Mouse (Mus musculus) hindbrain, embryonic 15.5 days (tissue): ENCODE results near the gene Lamb3. TPM values are rescaled to one million over a fixed set of nuclear protein-coding genes. Genes with fewer than 3 reads are reported as not detected.

Experiments used
- ATAC-seq: fragments of 200-750 bp; cut with Nextera tagmentation; 2 replicates; pipeline ENCODE4 v1.8.0; 2017; ENCODE audit warnings: low read depth, moderate number of reproducible peaks, moderate TSS enrichment; ENCODE audit not compliant: low FRiP score
- H3K27ac ChIP-seq: fragments of 300-500 bp; sonication (generic); replicated peaks from 2 replicates; pipeline ENCODE4 v1.5.1; 2015; ENCODE audit warnings: mild to moderate bottlenecking, inconsistent platforms
- H3K27me3 ChIP-seq: fragments of 300-500 bp; sonication (generic); 2 replicates; pipeline ENCODE4 v1.6.1; 2015; ENCODE audit warnings: control low read depth, inconsistent platforms
- H3K36me3 ChIP-seq: fragments of 300-500 bp; sonication (generic); 2 replicates; pipeline ENCODE4 v1.6.1; 2015; ENCODE audit warnings: control low read depth, inconsistent platforms
- H3K4me1 ChIP-seq: fragments of 300-500 bp; sonication (generic); replicated peaks from 2 replicates; pipeline ENCODE4 v1.6.1; 2015; ENCODE audit warnings: control low read depth, inconsistent platforms
- H3K4me2 ChIP-seq: fragments of 300-500 bp; sonication (generic); 2 replicates; pipeline ENCODE4 v1.6.1; 2015; ENCODE audit warnings: moderate library complexity, mild to moderate bottlenecking, inconsistent platforms
- H3K4me3 ChIP-seq: fragments of 300-500 bp; sonication (generic); 2 replicates; pipeline ENCODE4 v1.5.1; 2015; ENCODE audit warnings: mild to moderate bottlenecking, inconsistent platforms
- H3K9ac ChIP-seq: fragments of 300-500 bp; sonication (generic); 2 replicates; pipeline ENCODE4 v1.6.1; 2015; ENCODE audit warnings: inconsistent platforms
- H3K9me3 ChIP-seq: fragments of 300-500 bp; sonication (generic); 2 replicates; pipeline ENCODE4 v1.6.1; 2016; ENCODE audit warnings: control low read depth, inconsistent platforms
- WGBS: fragments of 180-500 bp; shearing (Covaris S2); methylation state at CpG from one replicate; pipeline ENCODE4 v1.1.7; 2015; 5-methylcytosine and 5-hydroxymethylcytosine counted together
- polyA plus RNA-seq: library from polyadenylated mRNA; unstranded; fragments of >200 nt; fragmentation: Nextera tagmentation; extraction: Ambion mirVana; gene quantifications from 2 replicates; pipeline ENCODE4 v1.2.1, GENCODE M21; 2015

Lamb3 gene
- polyA plus RNA-seq: 0.54 and 0.56 TPM in 2 replicates

- Histone ChIP-seq H3K4me3 (no peak within 1 kb of the TSS), H3K4me2 (no peak within 1 kb of the TSS), H3K27me3 (no peaks in the 10 kb centered on the region), H3K9me3 (no peaks in the 10 kb centered on the region), H3K9ac (no peak within 1 kb of the TSS), H3K27ac (no peak within 1 kb of the TSS), H3K4me1 (no peaks in the 10 kb centered on the region), H3K36me3 (no peaks in the 10 kb centered on the region)
- no peak for ATAC-seq
- 92% methylated on average over 3 of the region's 3 CpGs for WGBS
Measured at GRCm38 (mm10) chr1:193207503-193207902, at the start of gene Lamb3. Gene Lamb3, plus strand, starts transcription at chr1:193207699.

GRCm38 (mm10) chr1:193159163-193159562 is 48.3 kb upstream of the Lamb3 start:
- no peaks in the 10 kb centered on the region for H3K9me3 ChIP-seq
- no peak for ATAC-seq
- no peak overlapping the region for H3K4me2 ChIP-seq

GRCm38 (mm10) chr1:193159613-193160012 is 47.9 kb upstream of the Lamb3 start:
- H3K4me2 ChIP-seq: no peak overlapping the region
- H3K9ac ChIP-seq: no peak overlapping the region
- ATAC-seq: no peak
- H3K27ac ChIP-seq: no peak overlapping the region
- no peaks in the 10 kb centered on the region for H3K36me3 ChIP-seq
- WGBS: 65% methylated on average over 1 of the region's 1 CpGs
- H3K27me3 ChIP-seq: peaks cover 11% of the 10 kb centered on the region; the same call in 1 of the 2 replicates
- H3K4me3 ChIP-seq: no peak overlapping the region
- no peaks in the 10 kb centered on the region for H3K9me3 ChIP-seq
- H3K4me1 ChIP-seq: peaks cover 6% of the 10 kb centered on the region; the same call in 1 of the 2 replicates

More at GRCm38 (mm10) chr1:193159163-193159562, 48.3 kb upstream of the Lamb3 start:
- Histone ChIP-seq H3K27ac (no peak overlapping the region), H3K4me1 (peaks cover 6% of the 10 kb centered on the region; the same call in 1 of the 2 replicates), H3K4me3 (no peak overlapping the region), H3K36me3 (no peaks in the 10 kb centered on the region), H3K9ac (no peak overlapping the region), H3K27me3 (peaks cover 15% of the 10 kb centered on the region)
- WGBS: 61% methylated on average over 3 of the region's 3 CpGs

DNA sequence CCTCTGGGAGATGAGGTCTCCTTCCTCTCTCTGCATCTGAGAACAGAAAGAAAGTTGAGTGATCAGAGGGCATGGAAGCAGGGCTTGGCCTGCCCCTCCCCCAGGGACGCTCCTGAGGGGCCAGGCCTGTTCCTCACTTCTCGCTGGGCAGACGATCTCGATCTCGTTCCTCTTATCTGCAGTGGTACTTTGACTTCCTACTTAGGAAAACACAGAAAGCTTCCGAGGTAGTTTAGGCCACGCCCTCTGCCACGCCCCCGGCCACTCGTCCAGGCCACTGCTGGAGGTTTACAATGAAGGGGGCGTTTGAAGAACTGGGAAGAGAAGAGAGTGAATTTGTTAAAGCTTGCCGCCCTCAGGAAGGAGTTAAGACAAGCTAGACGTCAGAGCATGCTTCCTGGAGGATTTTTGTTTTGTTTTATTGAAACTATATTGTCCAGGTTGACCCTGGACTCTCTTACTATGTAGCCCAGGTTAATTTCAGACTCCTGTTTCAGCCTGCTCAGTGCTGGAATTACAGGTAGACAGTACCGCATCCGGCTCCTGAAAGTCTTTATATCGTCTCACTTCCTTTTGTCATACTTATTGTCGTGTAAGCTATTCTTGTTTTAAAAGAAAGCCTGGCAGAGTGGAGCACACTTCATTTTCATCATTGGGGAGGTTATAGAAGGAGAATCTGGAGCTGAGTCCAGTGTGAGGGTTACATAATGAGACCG is 47.0 kb upstream of the Lamb3 start:
- no peak overlapping the region for H3K4me3 ChIP-seq
- no peaks in the 10 kb centered on the region for H3K9me3 ChIP-seq
- WGBS: 18% methylated on average over 18 of the region's 18 CpGs

DNA sequence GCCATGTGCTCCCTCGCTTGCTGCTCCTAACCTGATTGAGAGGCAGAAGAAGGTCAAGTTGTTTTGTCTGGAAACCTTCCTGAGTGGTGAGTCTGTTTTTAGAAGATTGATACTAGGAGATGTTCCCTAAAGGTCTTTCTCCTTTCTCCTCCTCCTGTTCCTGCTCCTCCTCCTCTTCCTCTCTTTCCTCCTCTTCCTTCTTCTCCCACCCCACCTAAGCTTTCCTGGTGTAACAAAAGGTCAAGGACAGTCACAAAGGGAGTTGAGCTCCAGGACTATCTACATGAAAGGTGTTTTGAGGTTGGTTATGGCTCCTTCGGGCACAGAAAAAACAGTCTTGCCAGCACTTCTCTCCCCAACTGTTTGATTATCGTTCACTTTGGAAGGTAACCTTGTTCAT is 39.8 kb upstream of the Lamb3 start, which contains the start of gene A130010J15Rik:
Gene A130010J15Rik (plus strand): TSS at position 301 of the 400 bp plus-strand sequence.
- WGBS: 93% methylated on average over 3 of the region's 3 CpGs
- no peaks in the 10 kb centered on the region for H3K36me3 ChIP-seq
- H3K4me3 ChIP-seq: no peak within 1 kb of the TSS
- H3K9ac ChIP-seq: no peak within 1 kb of the TSS
- H3K27me3 ChIP-seq: no peaks in the 10 kb centered on the region
- H3K4me1 ChIP-seq: peaks cover 14% of the 10 kb centered on the region
- no peak within 1 kb of the TSS for H3K4me2 ChIP-seq
- no peak within 1 kb of the TSS for H3K27ac ChIP-seq
- no peaks in the 10 kb centered on the region for H3K9me3 ChIP-seq
- no peak for ATAC-seq

More for the DNA sequence above, 47.0 kb upstream of the Lamb3 start:
- H3K27me3 ChIP-seq: peaks cover 4% of the 10 kb centered on the region; the same call in 1 of the 2 replicates
- no peak overlapping the region for H3K9ac ChIP-seq
- H3K4me1 ChIP-seq: peaks cover 6% of the 10 kb centered on the region; the same call in 1 of the 2 replicates
- H3K27ac ChIP-seq: no peak overlapping the region
- ATAC-seq: no peak
- no peaks in the 10 kb centered on the region for H3K36me3 ChIP-seq
- H3K4me2 ChIP-seq: peak overlapping the region; percentile 42

GRCm38 (mm10) chr1:193169228-193169627 is 38.3 kb upstream of the Lamb3 start:
- Histone ChIP-seq H3K4me3 (no peak overlapping the region), H3K27me3 (no peaks in the 10 kb centered on the region), H3K9ac (no peak overlapping the region), H3K4me1 (peaks cover 20% of the 10 kb centered on the region), H3K4me2 (no peak overlapping the region), H3K36me3 (no peaks in the 10 kb centered on the region), H3K27ac (no peak overlapping the region), H3K9me3 (no peaks in the 10 kb centered on the region)
- no peak for ATAC-seq
- WGBS: 84% methylated on average over 7 of the region's 7 CpGs

DNA sequence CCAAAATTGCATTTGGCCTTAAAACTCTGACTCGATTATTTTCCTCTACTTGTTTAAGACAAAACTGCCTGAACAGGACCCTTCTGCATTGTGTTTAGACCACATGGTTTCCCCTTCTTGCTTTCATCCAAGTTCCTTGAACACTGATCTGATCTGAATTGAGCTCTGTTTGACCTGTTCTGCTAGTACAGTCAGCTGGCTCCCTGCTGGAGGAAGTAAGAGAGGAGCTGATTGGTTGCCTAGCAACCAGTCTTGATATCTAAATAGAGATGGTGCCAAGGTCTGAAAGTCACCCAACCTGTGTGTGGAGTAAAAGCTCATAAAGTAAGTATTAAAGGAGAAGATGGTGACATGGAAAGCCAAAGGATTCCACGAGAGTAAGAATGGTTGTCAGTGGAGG is 37.6 kb upstream of the Lamb3 start:
- H3K36me3 ChIP-seq: no peaks in the 10 kb centered on the region
- 61% methylated on average over 2 of the region's 2 CpGs for WGBS
- H3K4me1 ChIP-seq: peaks cover 26% of the 10 kb centered on the region
- H3K27ac ChIP-seq: no peak overlapping the region; the same call in 1 of the 2 replicates
- H3K9me3 ChIP-seq: no peaks in the 10 kb centered on the region
- H3K4me3 ChIP-seq: no peak overlapping the region
- no peak for ATAC-seq
- H3K27me3 ChIP-seq: no peaks in the 10 kb centered on the region
- no peak overlapping the region for H3K9ac ChIP-seq
- H3K4me2 ChIP-seq: no peak overlapping the region

- Histone ChIP-seq H3K27ac (peak overlapping the region; percentile 89), H3K9ac (peak overlapping the region; percentile 76), H3K9me3 (no peaks in the 10 kb centered on the region), H3K4me3 (peak overlapping the region; percentile 59), H3K4me2 (peak overlapping the region; percentile 77), H3K36me3 (no peaks in the 10 kb centered on the region), H3K27me3 (no peaks in the 10 kb centered on the region), H3K4me1 (peaks cover 36% of the 10 kb centered on the region)
- peak; percentile 100 for ATAC-seq
- under 1% methylated on average over 48 of the region's 48 CpGs for WGBS
Measured at GRCm38 (mm10) chr1:193172991-193173809, 34.3 kb upstream of the Lamb3 start.

DNA sequence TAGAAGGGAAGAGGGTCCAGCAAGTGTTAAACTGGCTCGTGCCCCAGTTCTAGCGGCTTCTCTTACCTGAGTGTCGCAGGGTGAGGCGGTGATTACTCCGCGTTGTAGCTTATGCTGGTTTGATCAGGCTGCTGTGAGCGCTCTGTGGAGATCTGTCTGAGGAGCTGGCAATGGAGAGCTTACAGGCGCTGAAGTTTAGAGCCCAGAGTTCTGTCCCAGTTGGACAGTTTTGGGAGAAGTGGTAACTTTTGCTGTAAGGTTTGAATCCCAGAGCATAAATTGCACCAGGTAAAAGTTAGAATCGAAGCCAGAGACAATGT is 33.7 kb upstream of the Lamb3 start:
- Histone ChIP-seq H3K27me3 (no peaks in the 10 kb centered on the region), H3K4me2 (peak overlapping the region; percentile 77), H3K4me3 (peak overlapping the region; percentile 59), H3K36me3 (no peaks in the 10 kb centered on the region), H3K27ac (peak overlapping the region; percentile 89), H3K4me1 (peaks cover 38% of the 10 kb centered on the region), H3K9ac (peak overlapping the region; percentile 68), H3K9me3 (no peaks in the 10 kb centered on the region)
- 26% methylated on average over 9 of the region's 9 CpGs for WGBS
- ATAC-seq: no peak

DNA sequence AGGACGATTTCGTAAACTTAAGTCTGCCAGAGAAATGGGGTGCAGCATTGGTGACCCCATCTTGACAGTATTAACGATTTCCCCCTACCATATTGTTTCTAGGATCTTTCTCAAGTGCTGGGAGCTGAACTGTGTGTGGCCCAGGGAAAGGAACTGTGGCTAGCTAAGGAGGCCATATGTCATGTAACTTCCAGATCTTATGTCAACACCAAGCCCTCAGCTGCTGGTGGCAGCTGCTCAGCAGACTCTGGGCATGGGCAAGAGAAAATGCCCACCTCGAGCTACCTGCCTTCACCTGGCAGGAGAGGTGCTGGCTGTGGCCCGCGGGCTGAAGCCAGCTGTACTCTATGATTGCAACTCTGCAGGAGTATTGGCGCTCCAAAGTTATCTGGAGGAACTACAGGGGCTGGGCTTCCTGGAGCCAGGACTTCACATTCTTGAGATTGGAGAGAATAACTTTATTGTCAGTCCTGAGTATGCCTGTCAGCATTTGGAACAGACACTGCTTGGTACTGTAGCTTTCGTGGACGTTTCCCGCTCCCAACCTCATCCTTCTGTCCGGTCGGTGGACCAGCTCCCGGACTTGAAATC is 33.3 kb upstream of the Lamb3 start:
- peak overlapping the region; percentile 68 for H3K9ac ChIP-seq
- H3K4me2 ChIP-seq: peak overlapping the region; percentile 77
- peak overlapping the region; percentile 59 for H3K4me3 ChIP-seq
- H3K27me3 ChIP-seq: no peaks in the 10 kb centered on the region
- no peaks in the 10 kb centered on the region for H3K36me3 ChIP-seq
- H3K27ac ChIP-seq: peak overlapping the region; percentile 89; the same call in 1 of the 2 replicates
- peaks cover 38% of the 10 kb centered on the region for H3K4me1 ChIP-seq
- 89% methylated on average over 13 of the region's 13 CpGs for WGBS
- ATAC-seq: no peak
- no peaks in the 10 kb centered on the region for H3K9me3 ChIP-seq

DNA sequence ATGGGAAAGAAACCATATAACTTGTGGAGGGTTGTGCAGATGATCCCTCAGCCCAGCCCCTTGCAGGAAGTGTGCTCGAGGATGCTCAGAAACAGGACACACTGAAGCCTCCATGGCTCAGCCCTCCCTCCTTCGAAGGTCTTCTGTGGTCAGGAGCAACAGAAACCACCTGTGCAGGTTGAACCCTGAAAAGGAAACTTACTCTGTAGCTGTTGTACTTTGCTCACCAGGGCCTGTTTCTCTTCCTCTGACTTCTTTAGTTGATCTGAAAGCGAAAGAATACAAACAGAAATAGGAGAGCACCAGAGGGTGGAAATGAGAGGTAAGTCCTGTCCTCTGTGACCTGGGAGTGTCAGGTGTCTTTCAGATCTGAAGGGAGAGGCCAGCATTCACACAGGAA is 26.4 kb upstream of the Lamb3 start:
- no peak overlapping the region for H3K9ac ChIP-seq
- WGBS: 85% methylated on average over 3 of the region's 3 CpGs
- H3K9me3 ChIP-seq: no peaks in the 10 kb centered on the region

DNA sequence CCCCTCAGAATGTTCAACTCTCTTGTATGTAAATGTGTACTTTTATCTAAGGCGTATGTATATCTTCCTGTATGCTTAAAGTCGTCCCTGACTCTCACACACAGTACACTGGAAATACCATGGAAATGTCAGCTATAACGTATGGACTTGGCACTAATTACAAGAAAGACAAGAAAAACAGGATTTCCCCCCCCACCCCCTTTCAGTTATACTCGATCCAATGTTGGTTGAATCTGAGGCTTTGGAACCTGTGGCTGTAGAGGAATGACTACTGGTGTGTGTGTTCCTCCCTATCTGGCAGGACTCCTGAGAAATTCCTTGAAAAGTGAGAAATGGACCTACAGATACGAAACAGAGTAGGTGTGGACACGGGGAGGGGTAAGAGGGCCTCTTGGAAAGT is 19.2 kb upstream of the Lamb3 start:
- ATAC-seq: no peak
- Histone ChIP-seq H3K4me2 (no peak overlapping the region), H3K9ac (no peak overlapping the region), H3K27ac (no peak overlapping the region), H3K4me1 (peaks cover 3% of the 10 kb centered on the region; the same call in 1 of the 2 replicates), H3K4me3 (no peak overlapping the region), H3K27me3 (no peaks in the 10 kb centered on the region), H3K36me3 (no peaks in the 10 kb centered on the region), H3K9me3 (no peaks in the 10 kb centered on the region)
- 86% methylated on average over 6 of the region's 6 CpGs for whole genome bisulfite sequencing

More for the DNA sequence above, 26.4 kb upstream of the Lamb3 start:
- Histone ChIP-seq H3K27ac (no peak overlapping the region), H3K27me3 (no peaks in the 10 kb centered on the region), H3K4me3 (no peak overlapping the region), H3K36me3 (no peaks in the 10 kb centered on the region), H3K4me1 (0 out of 2 replicates have a peak, but pooled peaks cover 5% of the 10 kb centered on the region), H3K4me2 (no peak overlapping the region)
- no peak for ATAC-seq
